Comparison of ENCODE assay signal across 23 mouse cellular contexts in genomic region chr2:128276337-128276736, GRCm38 (mm10).
DNase-seq lines count a peak whose midpoint lies in the region; ATAC-seq and TF ChIP-seq lines count a peak whose summit lies in the region.
"Had no signal": no experiment of that assay in that cellular context is flagged by ENCODE, and none has a peak within 500 bp of the region (broad histone marks: within the 10 kb centered on the region; RNA-seq: fewer than 3 reads in every experiment).

No protein-coding gene starts in this region.

- no peak overlapping the region for H3K27ac ChIP-seq in lung, postnatal 0 days (ENCODE audit: low read length)
- H3K27ac ChIP-seq: embryonic facial prominence, embryonic 15.5 days; heart, adult 2 months; hindbrain, embryonic 14.5 days had no signal

- peak; percentile 32 for DNase-seq in lung, postnatal 0 days (ENCODE audit: low spot score)
- no peak for DNase-seq in lung, adult 2 months
- DNase-seq in urinary bladder, postnatal 14 days (ENCODE audit: low spot score), result peak; percentile 11
- no peak for DNase-seq in urinary bladder, postnatal 4 days (ENCODE audit: low spot score in 2 of 2)
- DNase-seq in spleen, postnatal 4 days (ENCODE audit: low spot score in 2 of 2), result no peak
- no peak for DNase-seq in layer of hippocampus, adult 11-12 months (ENCODE audit: low spot score)
- DNase-seq: adrenal gland, postnatal 10 days; B cell, adult 2 months; cerebellum, adult 11 months; cerebellum, adult 8-10 months; cerebellum, postnatal 14 days; embryo, embryonic 11 days; heart, adult 2 months; heart, postnatal 14 days had no signal

- TF ChIP-seq POLR2A in lung, adult 2 months (IDR thresholded peaks at IDR 0.05; ENCODE audit: borderline replicate concordance, extremely low read depth, low read depth, low read length), result no peak

- no peak for TF ChIP-seq EP300 in lung, postnatal 0 days (IDR thresholded peaks at IDR 0.05)

- TF ChIP-seq CTCF in lung, postnatal 0 days (IDR thresholded peaks at IDR 0.05), result no peak
- no peak for TF ChIP-seq CTCF in lung, adult 2 months (IDR thresholded peaks at IDR 0.05; ENCODE audit: insufficient read depth, low read length)

- H3K4me1 ChIP-seq in lung, postnatal 0 days (ENCODE audit: insufficient read depth, low read depth, low read length), result peaks cover 7% of the 10 kb centered on the region; the same call in 1 of the 2 replicates
- peaks cover 6% of the 10 kb centered on the region; the same call in 1 of the 2 replicates for H3K4me1 ChIP-seq in lung, adult 2 months (ENCODE audit: control insufficient read depth, insufficient read depth, low read length)

- H3K4me3 ChIP-seq in lung, postnatal 0 days (ENCODE audit: low read depth, low read length), result no peak overlapping the region
- H3K4me3 ChIP-seq in lung, adult 2 months (replicated peaks; ENCODE audit: extremely low read depth, low read depth, low read length), result no peak overlapping the region
- H3K4me3 ChIP-seq: embryonic facial prominence, embryonic 15.5 days; erythroblast, embryonic 14.5 days; forebrain, embryonic 12.5 days; heart, adult 2 months; heart, embryonic 15.5 days had no signal

- no peak overlapping the region for H3K9ac ChIP-seq in lung, postnatal 0 days (replicated peaks; ENCODE audit: low read depth)
- H3K9ac ChIP-seq: embryonic facial prominence, embryonic 15.5 days; forebrain, embryonic 12.5 days; heart, embryonic 15.5 days; hindbrain, embryonic 14.5 days had no signal

- WGBS in lung, postnatal 0 days, result 70% methylated on average over 5 of the region's 5 CpGs
- WGBS in lung, adult 2 months, result 53% methylated on average over 5 of the region's 5 CpGs

- no peak overlapping the region for H3K4me2 ChIP-seq in lung, postnatal 0 days (replicated peaks; ENCODE audit: low read depth, low read length)
- H3K4me2 ChIP-seq: embryonic facial prominence, embryonic 15.5 days; forebrain, embryonic 12.5 days; heart, embryonic 11.5 days; heart, embryonic 15.5 days; hindbrain, embryonic 14.5 days had no signal

- H3K27me3 ChIP-seq in lung, postnatal 0 days (replicated peaks; ENCODE audit: insufficient read depth, low read length), result no peaks in the 10 kb centered on the region
- H3K27me3 ChIP-seq: embryonic facial prominence, embryonic 15.5 days; heart, embryonic 15.5 days had no signal

- H3K9me3 ChIP-seq in lung, postnatal 0 days (ENCODE audit: low read length), result no peaks in the 10 kb centered on the region
- H3K9me3 ChIP-seq: embryonic facial prominence, embryonic 15.5 days; forebrain, embryonic 12.5 days; G1E; heart, embryonic 15.5 days had no signal

- H3K36me3 ChIP-seq in lung, postnatal 0 days (ENCODE audit: insufficient read depth, low read length), result no peaks in the 10 kb centered on the region
- H3K36me3 ChIP-seq: embryonic facial prominence, embryonic 15.5 days; forebrain, embryonic 12.5 days; G1E; heart, embryonic 15.5 days had no signal

- peak; percentile 57 for ATAC-seq in lung, postnatal 0 days
- peak; percentile 60 for ATAC-seq in granulocyte monocyte progenitor cell, adult 5-6 weeks (replicated peaks; ENCODE audit: poor library complexity, severe bottlenecking)
- ATAC-seq: CD4-positive, CD25-positive, alpha-beta regulatory T cell, adult 4 months had no signal

Comparison
In these comparisons a context has a peak if more than half of its experiments do, and no peak if none do; other contexts are left out.
1. DNase-seq: peak in lung, postnatal 0 days (single experiment) and urinary bladder, postnatal 14 days (single experiment); none in lung, adult 2 months (single experiment), urinary bladder, postnatal 4 days (0 of 2), spleen, postnatal 4 days (0 of 2) and layer of hippocampus, adult 11-12 months (single experiment).